Mouse (Mus musculus): ENCODE data around the gene Crk.

The Crk gene

DNA sequence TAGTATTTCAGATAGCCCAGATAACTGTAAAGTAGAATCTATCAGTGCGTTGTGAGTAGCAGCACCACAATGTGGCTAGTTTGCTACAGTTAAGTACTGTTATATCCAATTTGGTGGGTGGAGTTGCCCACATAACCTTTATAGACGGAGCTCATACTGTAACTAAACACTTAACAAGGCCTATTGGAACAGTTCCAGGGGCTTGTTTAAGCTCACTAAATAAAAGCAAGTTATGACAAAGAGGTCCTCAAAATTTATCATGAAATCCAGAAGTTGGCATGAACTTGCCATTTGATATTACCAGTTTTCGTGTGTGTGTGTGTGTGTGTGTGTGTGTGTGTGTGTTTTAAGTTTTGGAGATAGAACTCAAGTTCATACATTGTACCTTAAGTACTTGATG lies 61.1 kb downstream of the Crk start:
- DNase-seq, result no peak

DNA sequence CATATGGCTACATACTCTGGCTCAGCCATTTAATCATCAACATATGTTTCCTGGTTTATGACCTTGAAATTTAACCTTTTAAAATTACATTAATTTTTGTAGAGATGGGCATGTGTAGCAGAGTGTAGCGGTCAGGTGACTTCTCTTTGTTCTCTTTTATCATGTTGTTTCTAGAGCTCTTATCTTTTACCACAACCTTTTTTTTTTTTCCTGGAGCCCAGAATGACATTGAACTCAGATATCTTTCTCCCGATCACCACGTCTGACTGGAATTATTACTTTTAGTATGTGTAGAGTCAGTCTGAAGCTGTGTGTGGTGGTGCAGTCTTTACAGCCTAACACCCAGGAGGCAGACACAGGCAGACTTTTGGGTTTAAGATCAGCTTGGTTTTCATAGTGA lies 62.6 kb downstream of the Crk start:
- no peak for DNase-seq

GRCm38 (mm10) chr11:75744761-75745160 lies 65.7 kb downstream of the Crk start:
- no peak for DNase-seq

GRCm38 (mm10) chr11:75750537-75750936 lies 71.5 kb downstream of the Crk start:
- no peak for DNase-seq

- DNase-seq, result no peak
Observed at GRCm38 (mm10) chr11:75751082-75751481, 72.0 kb downstream of the Crk start.

Measured in spleen, adult 18-20 months (tissue).